Mouse (Mus musculus): ENCODE data around the gene Olfr884. TPM values are rescaled to one million over a fixed set of nuclear protein-coding genes. Genes with fewer than 3 reads are reported as not detected.

Gene Olfr884
- not detected in 2 replicates for polyA plus RNA-seq (2015; fragmentation: Nextera tagmentation; extraction: Ambion mirVana)

- H3K9ac ChIP-seq (ENCODE audit: low read length): no peak within 1 kb of the TSS
- no peaks in the 10 kb centered on the region for H3K27me3 ChIP-seq (ENCODE audit: control insufficient read depth, insufficient read depth, low read depth, low read length)
- no peaks in the 10 kb centered on the region for H3K9me3 ChIP-seq (ENCODE audit: control insufficient read depth, low read length)
- H3K27ac ChIP-seq (ENCODE audit: low read length): no peak within 1 kb of the TSS
- H3K4me1 ChIP-seq (replicated peaks; ENCODE audit: control insufficient read depth, insufficient read depth, low read length): no peaks in the 10 kb centered on the region
- no peak within 1 kb of the TSS for H3K4me3 ChIP-seq (ENCODE audit: low read length)
- H3K36me3 ChIP-seq (ENCODE audit: control insufficient read depth, insufficient read depth, low read length): no peaks in the 10 kb centered on the region
- no peak within 1 kb of the TSS for H3K4me2 ChIP-seq (ENCODE audit: low read depth, low read length)
- no peak for ATAC-seq (ENCODE audit: low read depth)
- WGBS: 56% methylated on average over 1 of the region's 1 CpGs
Measured at GRCm38 (mm10) chr9:38046255-38046654, at the start of gene Olfr884. Gene Olfr884 (plus strand): TSS chr9:38046555.

GRCm38 (mm10) chr9:37998581-37999204, 47.7 kb upstream of the Olfr884 start:
- no peak overlapping the region for H3K4me3 ChIP-seq (ENCODE audit: low read length)
- H3K4me2 ChIP-seq (ENCODE audit: low read depth, low read length): no peak overlapping the region
- no peak overlapping the region for H3K27ac ChIP-seq (ENCODE audit: low read length)
- no peaks in the 10 kb centered on the region for H3K4me1 ChIP-seq (replicated peaks; ENCODE audit: control insufficient read depth, insufficient read depth, low read length)
- H3K9ac ChIP-seq (ENCODE audit: low read length): no peak overlapping the region
- 26% methylated on average over 2 of the region's 2 CpGs for WGBS
- no peak for ATAC-seq (ENCODE audit: low read depth)
- H3K27me3 ChIP-seq (ENCODE audit: control insufficient read depth, insufficient read depth, low read depth, low read length): no peaks in the 10 kb centered on the region
- H3K36me3 ChIP-seq (ENCODE audit: control insufficient read depth, insufficient read depth, low read length): no peaks in the 10 kb centered on the region
- H3K9me3 ChIP-seq (ENCODE audit: control insufficient read depth, low read length): no peaks in the 10 kb centered on the region

- no peak overlapping the region for H3K4me2 ChIP-seq (ENCODE audit: low read depth, low read length)
- H3K4me1 ChIP-seq (replicated peaks; ENCODE audit: control insufficient read depth, insufficient read depth, low read length): no peaks in the 10 kb centered on the region
- no peaks in the 10 kb centered on the region for H3K36me3 ChIP-seq (ENCODE audit: control insufficient read depth, insufficient read depth, low read length)
- H3K9ac ChIP-seq (ENCODE audit: low read length): no peak overlapping the region
- no peaks in the 10 kb centered on the region for H3K27me3 ChIP-seq (ENCODE audit: control insufficient read depth, insufficient read depth, low read depth, low read length)
- H3K4me3 ChIP-seq (ENCODE audit: low read length): no peak overlapping the region
- 43% methylated on average over 1 of the region's 1 CpGs for WGBS
- no peaks in the 10 kb centered on the region for H3K9me3 ChIP-seq (ENCODE audit: control insufficient read depth, low read length)
- no peak overlapping the region for H3K27ac ChIP-seq (ENCODE audit: low read length)
- ATAC-seq (ENCODE audit: low read depth): no peak
Measured at GRCm38 (mm10) chr9:38000021-38000420, 46.3 kb upstream of the Olfr884 start.

- no peak within 1 kb of the TSS for H3K4me2 ChIP-seq (ENCODE audit: low read depth, low read length)
- H3K36me3 ChIP-seq (ENCODE audit: control insufficient read depth, insufficient read depth, low read length): no peaks in the 10 kb centered on the region
- no peaks in the 10 kb centered on the region for H3K9me3 ChIP-seq (ENCODE audit: control insufficient read depth, low read length)
- no peaks in the 10 kb centered on the region for H3K4me1 ChIP-seq (replicated peaks; ENCODE audit: control insufficient read depth, insufficient read depth, low read length)
- no peak within 1 kb of the TSS for H3K9ac ChIP-seq (ENCODE audit: low read length)
- H3K27ac ChIP-seq (ENCODE audit: low read length): no peak within 1 kb of the TSS
- ATAC-seq (ENCODE audit: low read depth): no peak
- WGBS: 80% methylated on average over 1 of the region's 1 CpGs
- H3K4me3 ChIP-seq (ENCODE audit: low read length): no peak within 1 kb of the TSS
- no peaks in the 10 kb centered on the region for H3K27me3 ChIP-seq (ENCODE audit: control insufficient read depth, insufficient read depth, low read depth, low read length)
Measured at GRCm38 (mm10) chr9:38025508-38025907, 20.8 kb upstream of the Olfr884 start, which contains the start of gene Olfr883. Gene Olfr883 (plus strand): TSS chr9:38025808.

- no peaks in the 10 kb centered on the region for H3K4me1 ChIP-seq (replicated peaks; ENCODE audit: control insufficient read depth, insufficient read depth, low read length)
- H3K9me3 ChIP-seq (ENCODE audit: control insufficient read depth, low read length): no peaks in the 10 kb centered on the region
- no peak within 1 kb of the TSS for H3K27ac ChIP-seq (ENCODE audit: low read length)
- H3K36me3 ChIP-seq (ENCODE audit: control insufficient read depth, insufficient read depth, low read length): no peaks in the 10 kb centered on the region
- H3K4me2 ChIP-seq (ENCODE audit: low read depth, low read length): no peak within 1 kb of the TSS
- ATAC-seq (ENCODE audit: low read depth): no peak
- no peak within 1 kb of the TSS for H3K4me3 ChIP-seq (ENCODE audit: low read length)
- H3K9ac ChIP-seq (ENCODE audit: low read length): no peak within 1 kb of the TSS
- no peaks in the 10 kb centered on the region for H3K27me3 ChIP-seq (ENCODE audit: control insufficient read depth, insufficient read depth, low read depth, low read length)
- WGBS: 78% methylated on average over 3 of the region's 3 CpGs
Measured at GRCm38 (mm10) chr9:38061022-38061421, 14.7 kb downstream of the Olfr884 start, which contains the start of gene Olfr885. Gene Olfr885 (plus strand): TSS chr9:38061322.

GRCm38 (mm10) chr9:38083772-38084171, 37.4 kb downstream of the Olfr884 start, which contains the start of gene Olfr887:
Gene Olfr887 (plus strand): TSS chr9:38084072.
- H3K9me3 ChIP-seq (ENCODE audit: control insufficient read depth, low read length): no peaks in the 10 kb centered on the region
- H3K36me3 ChIP-seq (ENCODE audit: control insufficient read depth, insufficient read depth, low read length): no peaks in the 10 kb centered on the region
- H3K4me1 ChIP-seq (replicated peaks; ENCODE audit: control insufficient read depth, insufficient read depth, low read length): no peaks in the 10 kb centered on the region
- H3K4me3 ChIP-seq (ENCODE audit: low read length): no peak within 1 kb of the TSS
- no peak within 1 kb of the TSS for H3K27ac ChIP-seq (ENCODE audit: low read length)
- H3K27me3 ChIP-seq (ENCODE audit: control insufficient read depth, insufficient read depth, low read depth, low read length): no peaks in the 10 kb centered on the region
- H3K4me2 ChIP-seq (ENCODE audit: low read depth, low read length): no peak within 1 kb of the TSS
- WGBS: 72% methylated on average over 1 of the region's 1 CpGs
- no peak within 1 kb of the TSS for H3K9ac ChIP-seq (ENCODE audit: low read length)
- no peak for ATAC-seq (ENCODE audit: low read depth)

Other genes starting within 250 kb of the Olfr884 start
- not detected in 2 replicates for gene Olfr876, start 243.5 kb upstream of the Olfr884 start, polyA plus RNA-seq (2015; fragmentation: Nextera tagmentation; extraction: Ambion mirVana)
- gene Olfr877, start 192.3 kb upstream of the Olfr884 start, polyA plus RNA-seq (2015; fragmentation: Nextera tagmentation; extraction: Ambion mirVana): not detected in 2 replicates
- not detected in 2 replicates for gene Olfr145, start 149.8 kb upstream of the Olfr884 start, polyA plus RNA-seq (2015; fragmentation: Nextera tagmentation; extraction: Ambion mirVana)
- gene Olfr878, start 128.7 kb upstream of the Olfr884 start, polyA plus RNA-seq (2015; fragmentation: Nextera tagmentation; extraction: Ambion mirVana): not detected in 2 replicates
- gene Olfr881, start 54.7 kb upstream of the Olfr884 start, polyA plus RNA-seq (2015; fragmentation: Nextera tagmentation; extraction: Ambion mirVana): not detected in 2 replicates
- gene Olfr883, start 20.7 kb upstream of the Olfr884 start, polyA plus RNA-seq (2015; fragmentation: Nextera tagmentation; extraction: Ambion mirVana): not detected in 2 replicates
- gene Olfr885, start 14.8 kb downstream of the Olfr884 start, polyA plus RNA-seq (2015; fragmentation: Nextera tagmentation; extraction: Ambion mirVana): not detected in 2 replicates
- not detected in 2 replicates for gene Olfr887, start 37.5 kb downstream of the Olfr884 start, polyA plus RNA-seq (2015; fragmentation: Nextera tagmentation; extraction: Ambion mirVana)
- not detected in 2 replicates for gene Olfr888, start 61.6 kb downstream of the Olfr884 start, polyA plus RNA-seq (2015; fragmentation: Nextera tagmentation; extraction: Ambion mirVana)
- gene Olfr889, start 68.6 kb downstream of the Olfr884 start, polyA plus RNA-seq (2015; fragmentation: Nextera tagmentation; extraction: Ambion mirVana): 0.04 TPM in 1 of 2 replicates, not detected in the other
- not detected in 2 replicates for gene Olfr890, start 96.0 kb downstream of the Olfr884 start, polyA plus RNA-seq (2015; fragmentation: Nextera tagmentation; extraction: Ambion mirVana)
- not detected in 2 replicates for gene Olfr891, start 134.3 kb downstream of the Olfr884 start, polyA plus RNA-seq (2015; fragmentation: Nextera tagmentation; extraction: Ambion mirVana)
- gene Olfr893, start 161.8 kb downstream of the Olfr884 start, polyA plus RNA-seq (2015; fragmentation: Nextera tagmentation; extraction: Ambion mirVana): not detected in 2 replicates
- not detected in 2 replicates for gene Olfr894, start 171.5 kb downstream of the Olfr884 start, polyA plus RNA-seq (2015; fragmentation: Nextera tagmentation; extraction: Ambion mirVana)
- gene Olfr143, start 206.2 kb downstream of the Olfr884 start, polyA plus RNA-seq (2015; fragmentation: Nextera tagmentation; extraction: Ambion mirVana): not detected in 2 replicates
- not detected in 2 replicates for gene Olfr895, start 221.3 kb downstream of the Olfr884 start, polyA plus RNA-seq (2015; fragmentation: Nextera tagmentation; extraction: Ambion mirVana)
- gene Olfr896-ps1, start 244.6 kb downstream of the Olfr884 start, polyA plus RNA-seq (2015; fragmentation: Nextera tagmentation; extraction: Ambion mirVana): not detected in 2 replicates

All from lung, embryonic 16.5 days (tissue).